Mouse (Mus musculus): Measurements from ENCODE around the gene 4930438A08Rik.

- TF ChIP-seq POLR2A (IDR thresholded peaks at IDR 0.05; ENCODE audit: control insufficient read depth, extremely low read depth, insufficient read depth, low read length, poor library complexity) (no peak), CTCF (IDR thresholded peaks at IDR 0.05; ENCODE audit: borderline replicate concordance, control insufficient read depth, extremely low read depth, insufficient read depth, low read length, poor library complexity) (no peak)
These were observed 16.2 kb downstream of the 4930438A08Rik start for GRCm38 (mm10) chr11:58290812-58291211.
